Mouse (Mus musculus) adrenal gland, postnatal 10 days (tissue): ENCODE results near the gene Drc3. TPM values are rescaled to one million over a fixed set of nuclear protein-coding genes. Genes with fewer than 3 reads are reported as not detected.

Experiments used
- DNase-seq: peaks from one replicate; pipeline ENCODE4 v3.0.0; 2021; ENCODE audit warnings: mixed read lengths
- long read RNA-seq, 2 experiments: library from polyadenylated mRNA; stranded (forward); transcript quantifications; one replicate each; pipeline ENCODE4 v2.0.0; 2021
- total RNA-seq, 2 experiments: library from RNA; stranded (reverse); gene quantifications; 2 replicates each; pipeline ENCODE4 v1.2.3; 2021

Gene Drc3
- 1 to 10 TPM; 1.1 to 1.5 TPM for total RNA-seq
- long read RNA-seq, experiment 1, partial matches to known transcripts: 0 of 3 reads
- long read RNA-seq, experiment 1, other reads (novel, unspliced or antisense): 1 of 3 reads
- long read RNA-seq, experiment 2, partial matches to known transcripts: 0 of 2 reads
- long read RNA-seq, experiment 2, other reads (novel, unspliced or antisense): 0 of 2 reads

- DNase-seq: peak; percentile 99
Measured at GRCm38 (mm10) chr11:60352559-60353411, at the start of gene Drc3, which contains the start of gene Tom1l2. Gene Drc3 (plus strand): TSS chr11:60353329. Gene Tom1l2 (minus strand): TSS chr11:60352905.

GRCm38 (mm10) chr11:60303497-60303896 is 49.6 kb upstream of the Drc3 start:
- DNase-seq: no peak

- no peak for DNase-seq
Measured at GRCm38 (mm10) chr11:60305611-60306010, 47.5 kb upstream of the Drc3 start.

GRCm38 (mm10) chr11:60306834-60307233 is 46.3 kb upstream of the Drc3 start:
- DNase-seq: peak; percentile 65

- peak; percentile 43 for DNase-seq
Measured at GRCm38 (mm10) chr11:60307375-60307825, 45.7 kb upstream of the Drc3 start.

GRCm38 (mm10) chr11:60308061-60308460 is 45.1 kb upstream of the Drc3 start:
- DNase-seq: peak; percentile 30

- DNase-seq: no peak
Measured at GRCm38 (mm10) chr11:60308506-60309116, 44.5 kb upstream of the Drc3 start.

GRCm38 (mm10) chr11:60309875-60310274 is 43.3 kb upstream of the Drc3 start:
- DNase-seq: no peak

GRCm38 (mm10) chr11:60311025-60311854 is 41.9 kb upstream of the Drc3 start:
- peak; percentile 92 for DNase-seq

GRCm38 (mm10) chr11:60316250-60316649 is 36.9 kb upstream of the Drc3 start:
- DNase-seq: peak; percentile 25

- no peak for DNase-seq
Measured at GRCm38 (mm10) chr11:60316883-60317282, 36.2 kb upstream of the Drc3 start.

- peak; percentile 56 for DNase-seq
Measured at GRCm38 (mm10) chr11:60317376-60318102, 35.6 kb upstream of the Drc3 start.

- peak; percentile 20 for DNase-seq
Measured at GRCm38 (mm10) chr11:60318716-60319115, 34.4 kb upstream of the Drc3 start.

- no peak for DNase-seq
Measured at GRCm38 (mm10) chr11:60319257-60320066, 33.7 kb upstream of the Drc3 start.

GRCm38 (mm10) chr11:60320426-60321037 is 32.6 kb upstream of the Drc3 start:
- no peak for DNase-seq

GRCm38 (mm10) chr11:60321438-60321837 is 31.7 kb upstream of the Drc3 start:
- DNase-seq: no peak

GRCm38 (mm10) chr11:60323731-60324130 is 29.4 kb upstream of the Drc3 start:
- no peak for DNase-seq

GRCm38 (mm10) chr11:60330551-60330950 is 22.6 kb upstream of the Drc3 start:
- DNase-seq: no peak

GRCm38 (mm10) chr11:60333461-60333860 is 19.7 kb upstream of the Drc3 start:
- no peak for DNase-seq

GRCm38 (mm10) chr11:60334124-60334523 is 19.0 kb upstream of the Drc3 start:
- DNase-seq: no peak
